Mouse (Mus musculus): Measurements from ENCODE around the gene Trim31. TPM values are rescaled to one million over a fixed set of nuclear protein-coding genes. Genes with fewer than 3 reads are reported as not detected.
"Not testable (repeated sequence)": the region's sequence is repeated elsewhere in the genome, so short reads cannot be mapped to it uniquely, and the experiment has no call there.

The Trim31 gene
- total RNA-seq (2021) (not detected), polyA plus RNA-seq (2012; rRNA removed) (not detected in 2 replicates)
- long read RNA-seq: 0 reads

GRCm38 (mm10) chr17:36897552-36898205 is at the start of gene Trim31:
Gene Trim31 (plus strand): TSS chr17:36898118.
- DNase-seq: no peak

DNA sequence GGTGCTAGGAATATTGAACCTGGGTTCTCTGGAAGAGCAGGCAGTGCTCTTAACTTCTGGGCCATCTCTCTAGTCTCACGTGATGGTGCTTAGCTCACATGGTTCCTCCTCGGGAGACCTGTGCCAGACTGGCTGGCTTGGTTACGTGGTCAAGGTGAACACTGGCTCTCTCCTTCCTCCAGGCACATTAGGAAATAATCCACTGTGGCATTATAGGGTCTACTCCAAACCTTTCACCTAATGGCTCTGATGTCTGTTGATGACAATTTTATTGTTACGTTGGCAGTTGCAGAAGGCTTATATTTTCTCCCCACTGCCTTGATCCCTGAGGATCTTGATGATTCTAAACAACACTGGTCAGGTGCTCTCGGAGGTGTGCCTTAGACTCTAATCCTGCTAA is 49.0 kb upstream of the Trim31 start:
- DNase-seq: no peak

- DNase-seq: no peak
Observed at GRCm38 (mm10) chr17:36849992-36850391, 47.9 kb upstream of the Trim31 start.

GRCm38 (mm10) chr17:36851200-36851599 is 46.7 kb upstream of the Trim31 start:
- no peak for DNase-seq

DNA sequence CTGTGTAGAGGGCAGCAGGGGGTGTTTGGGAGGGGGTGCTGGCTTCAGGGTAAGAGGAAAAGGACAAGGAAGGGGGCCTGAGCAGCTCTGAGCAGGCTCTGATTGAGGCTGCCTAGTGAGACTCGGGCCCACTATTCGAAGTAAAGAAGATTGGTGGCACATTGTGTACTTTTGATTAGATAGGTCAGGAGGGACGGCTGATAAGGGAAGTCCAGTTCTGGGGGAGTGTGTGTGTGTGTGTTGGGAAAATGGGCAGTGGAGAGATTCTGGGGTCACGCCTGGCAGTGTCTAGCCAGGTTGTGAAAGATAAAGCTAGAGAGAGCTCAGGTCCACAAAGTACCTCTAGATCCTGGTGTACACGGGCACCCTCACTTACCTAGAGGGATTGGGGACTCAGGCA is 46.3 kb upstream of the Trim31 start:
- no peak for DNase-seq

GRCm38 (mm10) chr17:36855484-36855883 is 42.4 kb upstream of the Trim31 start:
- no peak for DNase-seq

- no peak for DNase-seq
Observed at GRCm38 (mm10) chr17:36856236-36856635, 41.7 kb upstream of the Trim31 start.

DNA sequence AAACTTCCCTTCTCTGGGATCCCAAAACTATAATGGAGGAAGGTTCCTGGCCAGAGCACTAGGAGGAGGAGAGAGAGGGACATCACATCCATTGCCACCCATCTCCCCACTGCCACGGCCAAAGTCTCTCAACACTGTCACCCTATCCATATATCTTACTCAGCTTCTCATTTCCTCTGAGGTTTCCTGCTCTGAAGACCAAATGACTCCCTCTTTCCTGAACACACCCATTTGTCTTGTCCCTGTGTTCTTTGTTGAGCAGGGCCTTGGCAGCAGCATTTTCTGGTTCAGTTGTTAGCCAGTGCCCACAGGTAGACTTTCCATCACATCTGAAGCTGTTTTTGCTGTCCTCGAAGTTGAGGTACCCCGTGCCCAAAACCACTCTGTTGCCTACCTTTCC is 39.7 kb upstream of the Trim31 start:
- DNase-seq: no peak

DNA sequence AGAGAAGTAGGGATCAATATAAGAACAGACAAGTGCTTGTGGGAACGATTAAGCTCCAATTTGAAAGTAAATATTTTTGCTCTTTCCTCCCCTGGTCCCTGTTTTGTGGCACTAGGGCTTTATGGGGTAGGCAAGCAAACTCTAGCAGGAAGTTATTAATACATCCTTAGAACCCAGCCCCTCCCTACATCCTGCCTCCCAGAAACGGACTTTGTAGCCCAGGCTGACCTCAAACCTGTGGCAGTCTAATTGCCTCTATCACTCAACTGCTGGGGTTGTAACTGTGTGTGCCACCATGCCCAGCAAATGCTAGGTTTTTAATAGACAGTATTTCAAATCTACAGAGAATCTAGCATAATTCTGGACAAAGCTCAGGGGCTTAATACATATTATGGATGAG is 36.2 kb upstream of the Trim31 start:
- no peak for DNase-seq

DNA sequence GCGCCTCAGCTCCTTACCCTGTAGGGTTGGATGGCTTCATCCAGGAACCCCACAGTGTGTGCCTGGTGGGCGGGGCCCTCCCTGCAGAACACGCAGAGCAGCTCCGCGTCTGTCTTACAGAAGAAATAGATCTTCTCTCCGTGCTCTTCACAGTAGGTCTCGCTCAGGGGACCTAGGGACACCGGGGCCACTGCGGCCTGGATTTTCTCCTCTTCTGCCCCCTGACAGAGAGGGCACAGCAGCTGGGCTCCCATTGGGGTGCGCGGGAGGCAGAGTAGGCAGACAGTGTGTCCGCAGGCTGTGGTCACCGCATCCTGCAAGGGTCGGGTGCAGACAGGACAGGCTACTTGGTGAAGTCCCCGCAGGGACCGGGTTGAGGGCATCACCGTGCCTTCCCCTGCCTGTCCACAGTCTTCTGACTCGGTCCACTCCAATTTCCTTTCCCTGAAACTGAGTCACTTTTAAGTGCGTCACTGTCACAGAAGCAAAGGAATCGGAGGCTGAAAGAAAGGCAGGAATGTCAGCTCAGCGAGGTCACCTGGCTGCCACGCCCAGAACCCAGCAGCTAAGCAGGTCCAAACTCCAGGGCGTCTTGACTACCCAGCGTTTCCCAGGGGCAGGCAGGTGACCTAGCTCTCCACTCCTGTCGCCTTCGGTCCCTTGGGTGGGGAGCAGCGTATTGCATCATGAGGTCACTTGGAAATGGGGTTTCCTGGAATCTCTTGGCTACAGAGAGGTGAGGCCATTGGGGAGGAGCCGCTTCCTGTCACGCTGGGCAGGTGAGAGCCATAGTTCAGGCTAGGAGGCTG is 31.0 kb upstream of the Trim31 start, which contains the start of gene Trim15:
Gene Trim15 (minus strand): TSS at position 492 of the 809 bp plus-strand sequence.
- no peak for DNase-seq

- DNase-seq: no peak
Observed at GRCm38 (mm10) chr17:36868836-36869235, 29.1 kb upstream of the Trim31 start.

DNA sequence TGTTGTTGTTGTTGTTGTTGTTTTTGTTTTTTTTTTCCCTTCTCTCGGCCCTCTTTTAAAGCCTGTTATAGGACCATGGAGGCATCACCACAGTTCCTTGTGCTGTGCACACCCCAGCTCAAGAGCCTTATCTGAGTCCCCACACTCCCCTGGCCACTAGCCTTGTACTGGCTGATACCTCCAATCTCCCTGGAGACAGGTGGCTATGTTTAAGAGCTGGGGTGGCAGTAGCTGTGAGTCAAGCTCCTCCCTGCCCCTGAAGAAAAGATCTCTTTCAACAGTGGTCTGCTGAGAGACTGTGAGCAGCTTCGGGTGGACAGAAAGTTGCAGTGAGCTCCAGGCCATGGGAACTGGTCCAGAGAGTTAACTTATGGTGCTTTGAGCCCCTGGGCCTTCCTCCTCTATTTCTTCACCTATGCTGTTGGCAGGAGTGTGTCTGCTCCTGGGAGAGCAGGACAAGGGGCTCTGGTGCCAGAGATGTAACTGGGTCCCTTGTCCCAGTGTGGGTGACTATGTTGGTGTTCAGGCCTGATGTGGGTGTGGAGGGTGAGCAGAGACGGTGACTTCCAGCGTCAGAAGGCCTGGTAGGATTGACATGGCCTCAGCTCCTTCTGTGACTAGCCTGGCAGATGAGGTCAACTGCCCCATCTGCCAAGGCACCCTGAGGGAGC is 28.5 kb upstream of the Trim31 start, which contains the start of gene Trim10:
Gene Trim10 (plus strand): TSS at position 291 of the 671 bp plus-strand sequence.
- DNase-seq: no peak

DNA sequence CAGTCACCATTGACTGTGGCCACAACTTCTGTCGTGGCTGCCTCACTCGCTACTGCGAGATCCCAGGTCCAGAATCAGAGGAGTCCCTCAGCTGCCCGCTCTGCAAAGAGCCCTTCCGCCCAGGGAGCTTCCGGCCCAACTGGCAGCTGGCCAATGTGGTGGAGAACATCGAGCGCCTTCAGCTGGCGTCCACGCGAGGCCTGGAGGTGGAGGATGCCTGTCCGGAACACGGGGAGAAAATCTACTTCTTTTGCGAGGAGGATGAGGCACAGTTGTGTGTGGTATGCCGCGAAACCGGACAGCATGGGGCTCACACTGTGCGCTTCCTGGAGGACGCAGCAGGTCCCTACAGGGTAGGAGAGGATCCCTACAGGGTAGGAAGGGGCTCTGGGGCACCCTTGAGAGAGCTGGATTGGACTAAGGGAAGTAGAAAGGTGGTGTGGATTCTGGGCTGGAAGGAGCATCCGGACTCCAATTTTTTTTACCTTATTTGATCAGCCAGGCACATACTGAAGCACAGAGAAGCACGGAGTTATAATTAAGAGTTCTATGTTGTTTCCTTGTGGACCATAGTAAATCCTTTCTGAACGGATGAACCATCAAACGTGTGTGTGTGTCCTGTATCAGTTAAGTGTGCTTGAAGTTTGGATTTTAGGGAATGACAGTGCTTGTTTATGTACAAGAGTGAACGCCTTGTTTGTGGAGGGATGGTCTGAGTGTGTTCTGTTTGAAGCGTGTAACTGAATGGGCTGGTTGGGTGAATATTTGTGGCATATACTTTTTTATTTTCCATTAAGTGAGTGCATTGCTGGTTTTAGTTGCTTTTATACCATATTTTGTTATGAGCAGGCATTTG is 27.7 kb upstream of the Trim31 start:
- DNase-seq: no peak

DNA sequence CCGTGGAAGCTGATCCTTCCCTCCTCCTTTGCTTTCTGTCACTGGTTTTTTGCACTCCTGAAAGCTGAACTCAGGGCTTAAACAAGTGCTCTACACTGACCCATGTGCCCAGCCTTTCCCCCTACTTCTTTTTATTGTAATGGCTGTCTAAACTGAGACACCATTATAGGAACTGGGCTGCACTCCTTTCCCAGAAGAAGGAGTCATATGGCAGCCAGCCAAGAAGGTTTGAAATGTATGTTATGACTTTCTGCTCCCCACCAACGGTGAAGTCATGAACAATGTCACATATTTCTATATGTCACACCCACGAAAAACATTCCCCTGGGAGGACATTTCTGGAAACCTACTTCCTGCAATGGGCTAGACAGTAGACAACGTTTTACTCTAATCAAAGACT is 23.3 kb upstream of the Trim31 start:
- no peak for DNase-seq

DNA sequence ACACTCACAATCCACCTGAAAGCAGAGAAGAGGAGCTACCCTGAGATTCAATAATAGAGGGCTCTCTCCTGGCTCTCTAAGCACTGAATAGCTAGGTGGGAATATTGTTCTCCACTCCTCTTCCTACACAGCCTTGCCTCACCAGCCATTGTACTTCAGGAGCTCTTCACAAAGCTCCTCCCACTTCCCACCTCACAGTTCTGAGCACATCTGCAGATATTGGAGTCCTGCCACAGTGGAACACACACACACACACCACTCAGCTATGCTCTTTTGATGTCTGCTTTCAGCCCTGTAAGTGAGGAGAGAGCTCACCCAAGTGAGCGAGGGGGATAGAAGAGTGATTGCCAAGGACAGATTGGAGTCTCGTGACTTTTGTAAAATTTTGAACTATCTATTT is 14.6 kb upstream of the Trim31 start:
- DNase-seq: no peak

DNA sequence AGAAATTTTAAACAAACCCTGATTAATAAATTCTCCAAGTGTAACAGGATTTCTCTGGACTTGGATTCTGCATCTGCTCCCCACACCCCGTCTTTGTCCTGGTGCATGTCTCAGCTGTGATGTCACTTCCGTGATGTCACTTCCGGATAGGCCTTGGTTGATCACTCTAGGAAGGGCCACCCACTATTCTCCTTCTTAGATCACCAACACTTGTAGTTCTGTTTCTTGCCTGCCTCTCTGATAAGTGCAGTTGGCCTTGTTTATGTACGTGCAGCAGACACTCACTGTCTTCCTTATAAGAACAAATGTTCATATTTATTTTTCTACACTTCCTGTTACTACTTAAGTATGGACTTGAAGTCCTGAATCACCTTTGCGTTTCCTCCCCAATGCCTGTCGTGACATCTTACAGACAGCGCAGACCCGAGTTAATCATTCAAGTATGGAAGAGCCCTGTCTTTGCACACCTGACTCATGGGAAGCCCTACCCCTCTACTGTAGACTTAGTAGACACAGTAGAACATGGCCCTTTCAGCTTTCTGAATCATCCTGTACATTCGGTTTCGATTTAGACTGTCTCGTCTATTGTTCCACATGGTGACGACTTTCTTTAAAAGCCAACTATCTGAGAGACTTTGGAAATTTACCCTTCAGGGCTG is 12.7 kb upstream of the Trim31 start:
- no peak for DNase-seq

DNA sequence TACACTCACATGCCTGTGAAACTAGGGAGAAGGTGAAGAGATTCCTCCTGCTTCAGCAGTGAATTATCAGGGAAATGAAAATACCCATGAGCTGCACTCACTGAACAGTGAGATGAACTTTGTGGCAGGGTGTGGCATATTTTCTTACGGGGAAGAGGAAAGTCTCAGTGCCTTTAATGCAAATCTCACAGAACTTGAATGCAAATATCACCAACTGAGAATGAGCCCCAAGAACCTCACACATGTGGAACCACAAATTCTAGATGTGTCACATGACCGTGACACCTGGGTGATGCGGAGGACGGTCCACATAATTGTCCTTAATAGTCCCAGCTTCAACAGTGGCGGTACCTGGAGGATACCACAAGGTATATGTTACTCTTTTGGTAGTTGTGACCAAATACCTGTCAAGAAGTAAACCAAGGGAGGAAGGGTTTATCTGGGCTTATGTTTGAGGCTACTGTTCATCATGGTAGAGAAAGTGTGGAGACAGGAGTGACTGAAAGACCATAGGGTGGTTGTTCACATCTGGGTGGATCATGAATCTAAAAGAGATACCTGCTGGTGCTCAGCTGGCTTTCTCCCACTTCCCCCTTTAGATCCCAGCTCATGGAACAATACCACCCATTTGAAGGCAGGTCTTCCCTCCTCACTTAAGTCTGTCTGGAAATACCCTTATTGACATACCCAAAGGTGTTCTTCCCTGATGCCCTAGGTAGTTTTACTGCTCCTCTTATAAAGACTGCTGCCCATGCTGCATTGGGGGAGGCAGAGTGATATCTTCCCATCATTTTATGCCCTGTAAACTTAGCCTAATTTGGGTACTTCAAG is 7.6 kb upstream of the Trim31 start, which contains the start of gene Trim40:
Gene Trim40 (minus strand): TSS at position 51 of the 831 bp plus-strand sequence.
- no peak for DNase-seq

- not testable (repeated sequence) for DNase-seq
Observed at GRCm38 (mm10) chr17:36891496-36891895, 6.4 kb upstream of the Trim31 start.

GRCm38 (mm10) chr17:36892362-36892761 is 5.6 kb upstream of the Trim31 start:
- DNase-seq: peak; percentile 19

DNA sequence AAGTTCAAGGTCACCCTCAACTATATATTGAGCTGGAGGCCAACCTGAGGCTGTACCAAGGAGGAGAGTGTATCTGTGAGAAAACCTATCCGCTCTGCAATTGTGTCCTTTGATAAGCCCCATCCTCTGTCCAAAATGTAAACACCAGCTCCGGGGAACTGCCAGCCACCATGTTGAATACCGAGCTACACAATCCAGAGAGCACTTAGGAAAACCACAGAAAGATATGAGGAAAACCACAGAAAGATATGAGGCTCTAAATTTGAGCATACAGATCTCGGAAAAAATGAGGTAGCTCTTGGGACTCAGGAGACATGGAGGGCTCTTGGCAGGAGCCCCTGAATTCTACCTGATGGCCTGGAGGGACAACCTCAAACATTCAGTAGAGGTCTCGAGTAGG is 4.5 kb upstream of the Trim31 start:
- DNase-seq: no peak
